Mouse (Mus musculus) liver, adult (tissue): ENCODE results near the gene Mrpl52.

Source experiments
- GATA4 ChIP-seq: IDR thresholded peaks from 2 replicates; pipeline ENCODE4 v1.6.1; 2014; ENCODE audit warnings: mild to moderate bottlenecking, low read length; ENCODE audit not compliant: insufficient replicate concordance

Gene Mrpl52

DNA sequence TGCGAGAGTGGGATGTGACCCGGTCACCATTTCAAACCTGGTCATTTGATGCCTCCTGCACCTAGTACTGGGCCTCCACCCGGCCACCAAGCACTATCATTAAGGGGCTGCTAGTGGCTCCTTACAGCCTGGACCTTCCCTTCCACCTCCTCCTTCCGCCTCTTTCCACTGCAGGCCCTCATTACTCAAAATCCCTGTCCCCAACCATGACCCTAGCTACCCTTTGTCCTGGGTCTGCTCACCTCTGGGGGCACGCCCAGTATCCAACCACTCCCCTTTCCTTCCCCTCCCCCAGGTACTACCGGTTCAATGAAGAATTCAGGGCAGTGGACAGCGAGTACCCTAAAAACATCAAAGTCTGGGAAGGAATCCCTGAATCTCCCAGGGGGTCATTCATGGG lies 12.9 kb downstream of the Mrpl52 start:
- TF ChIP-seq GATA4: no peak

DNA sequence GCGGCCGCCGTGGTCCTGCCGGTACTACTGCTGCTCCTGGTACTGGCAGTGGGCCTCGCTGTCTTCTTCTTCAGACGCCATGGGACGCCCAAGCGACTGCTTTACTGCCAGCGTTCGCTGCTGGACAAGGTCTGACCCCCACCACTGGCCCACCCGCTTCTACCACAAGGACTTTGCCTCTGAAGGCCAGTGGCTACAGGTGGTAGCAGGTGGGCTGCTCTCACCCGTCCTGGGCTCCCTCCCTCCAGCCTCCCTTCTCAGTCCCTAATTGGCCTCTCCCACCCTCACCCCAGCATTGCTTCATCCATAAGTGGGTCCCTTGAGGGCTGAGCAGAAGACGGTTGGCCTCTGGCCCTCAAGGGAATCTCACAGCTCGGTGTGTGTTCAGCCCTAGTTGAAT lies 13.8 kb downstream of the Mrpl52 start:
- no peak for TF ChIP-seq GATA4

DNA sequence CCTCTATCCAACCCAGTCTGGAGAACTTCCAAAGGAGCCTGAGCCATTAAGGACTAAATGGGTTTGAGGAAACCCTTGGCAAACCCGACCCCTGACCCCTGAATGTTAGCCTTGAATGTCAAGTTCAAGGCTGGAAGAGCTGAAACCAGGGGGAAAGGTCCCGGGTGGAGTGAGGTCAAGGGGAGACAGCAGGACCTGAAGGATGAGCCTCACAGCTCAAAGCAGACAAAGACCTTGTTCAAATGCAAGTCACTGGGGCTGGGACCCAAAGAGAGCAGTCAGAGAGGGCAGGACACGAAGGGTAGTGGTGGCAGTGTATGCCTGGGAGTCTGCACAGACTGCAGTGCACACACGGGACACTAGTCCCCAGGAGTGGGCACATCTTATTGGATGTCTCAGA lies 14.7 kb downstream of the Mrpl52 start:
- TF ChIP-seq GATA4: no peak

DNA sequence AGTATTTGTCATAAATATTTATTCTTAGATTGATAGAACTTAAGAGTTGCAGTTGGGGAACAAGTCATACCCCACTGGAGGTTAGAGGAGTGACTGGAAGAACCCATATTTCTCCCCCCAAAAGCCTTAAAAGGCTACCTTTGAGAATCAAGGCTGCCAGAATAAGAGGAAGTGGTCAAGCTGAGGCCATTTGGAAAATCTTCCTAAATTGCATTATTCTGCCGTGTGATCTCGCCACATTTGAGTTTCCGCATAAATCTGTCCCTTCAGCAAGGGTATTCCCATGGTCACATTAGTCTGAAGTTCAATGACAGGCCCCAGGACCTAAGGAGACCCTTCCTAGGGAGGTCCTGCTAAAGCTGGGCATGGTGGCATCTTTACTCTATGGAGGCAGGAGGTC lies 15.8 kb downstream of the Mrpl52 start:
- TF ChIP-seq GATA4: no peak

DNA sequence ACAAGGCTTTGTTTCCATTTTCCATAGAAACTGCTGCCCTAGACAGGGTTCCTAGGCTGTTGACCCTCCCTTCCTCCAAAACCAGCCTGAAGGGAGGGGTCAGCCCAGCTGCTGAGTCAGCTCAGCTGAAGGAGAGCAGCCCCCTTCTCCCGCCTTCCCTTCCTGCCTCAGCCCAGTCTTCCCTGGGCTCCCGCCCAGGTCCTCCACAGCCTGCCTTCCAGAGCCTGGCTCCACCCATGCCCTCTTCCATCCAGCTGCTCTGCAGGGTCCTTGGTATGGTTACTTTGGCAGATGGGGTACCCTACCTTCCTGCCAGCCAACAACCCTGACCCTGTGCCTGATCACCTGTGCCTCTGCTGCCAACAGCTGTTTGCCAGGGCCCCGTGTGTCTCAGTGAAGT lies 16.5 kb downstream of the Mrpl52 start:
- TF ChIP-seq GATA4: no peak

DNA sequence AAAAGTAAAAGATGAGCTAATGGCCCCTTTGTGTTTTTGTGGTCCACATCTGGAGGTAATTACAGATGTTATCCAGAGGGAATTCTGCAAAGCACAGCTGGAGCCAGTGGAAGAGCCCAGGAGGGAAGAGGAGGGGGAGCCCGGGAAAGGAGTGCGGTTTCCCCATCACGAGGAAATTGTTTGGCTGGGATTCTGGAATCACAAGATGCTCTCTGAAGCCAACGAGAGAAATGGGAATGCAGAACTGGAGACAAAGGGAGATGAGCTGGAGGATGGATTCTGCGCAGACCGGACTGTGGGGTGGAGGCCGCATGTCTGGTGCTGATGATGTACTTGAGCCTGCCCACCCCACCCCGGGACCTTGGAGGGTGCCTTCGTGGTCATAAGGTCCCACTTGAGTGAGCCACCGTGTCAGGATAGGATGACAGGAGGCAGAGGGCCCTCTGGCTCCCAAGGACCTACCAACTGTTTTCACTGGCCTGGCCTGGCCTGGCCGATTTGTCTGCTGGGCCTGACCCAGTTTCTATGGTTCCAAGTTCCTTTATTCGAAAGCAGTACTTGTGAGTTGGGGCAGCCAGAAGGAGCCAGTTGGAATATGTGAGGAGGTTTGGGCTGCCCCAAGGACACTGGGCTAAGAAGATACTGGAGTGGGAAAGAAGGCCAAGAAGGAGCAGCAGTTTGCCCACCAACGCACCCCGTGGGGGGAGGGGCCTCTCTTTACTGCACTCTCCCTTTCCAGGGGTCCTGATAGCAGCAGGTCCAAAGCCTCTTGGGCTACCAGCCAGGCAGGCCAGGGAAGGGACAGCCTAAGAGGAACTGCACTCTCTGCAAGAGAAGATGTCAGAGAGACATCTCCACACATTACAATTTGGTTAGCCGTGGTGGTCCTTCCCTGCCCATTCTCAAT lies 17.3 kb downstream of the Mrpl52 start:
- TF ChIP-seq GATA4: no peak

DNA sequence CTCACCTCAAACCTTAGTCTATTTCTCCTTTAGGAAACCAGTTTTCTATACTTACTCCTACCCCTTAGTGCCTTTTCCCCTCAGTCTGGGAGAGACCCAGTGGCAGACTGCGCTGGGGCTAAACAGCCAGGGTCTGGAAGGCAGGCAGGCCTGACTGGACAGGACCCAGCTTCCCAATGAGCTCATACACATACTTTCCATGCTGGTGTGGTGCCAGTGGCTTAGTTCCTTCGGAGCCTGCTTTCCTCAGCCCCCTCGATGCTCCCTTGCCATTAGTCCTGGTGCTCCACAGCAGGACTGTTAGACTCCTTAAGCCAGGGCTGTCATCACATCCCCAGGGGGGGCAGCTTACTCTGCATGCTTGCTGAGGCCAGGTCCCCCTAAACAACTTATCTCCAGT lies 18.8 kb downstream of the Mrpl52 start:
- TF ChIP-seq GATA4: no peak

DNA sequence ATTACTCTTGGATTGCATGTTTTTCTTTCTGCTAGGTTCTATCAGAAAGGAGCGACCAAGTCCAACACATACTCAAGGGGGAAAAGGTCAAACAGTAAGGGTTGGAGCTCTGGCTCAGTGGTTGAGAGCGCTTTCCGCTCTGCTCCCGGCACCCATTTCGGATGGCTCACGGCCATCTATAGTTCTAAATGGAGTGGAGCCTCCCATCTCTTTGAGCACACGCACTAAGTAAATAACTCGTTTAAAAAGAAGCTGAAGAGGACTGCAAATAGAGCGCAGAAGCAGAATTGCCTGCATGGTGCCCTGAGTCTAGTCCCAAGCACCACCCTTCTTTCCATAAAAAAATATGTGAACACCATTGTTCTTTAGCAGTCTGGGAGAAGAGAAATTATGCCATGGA lies 26.9 kb downstream of the Mrpl52 start:
- no peak for TF ChIP-seq GATA4

DNA sequence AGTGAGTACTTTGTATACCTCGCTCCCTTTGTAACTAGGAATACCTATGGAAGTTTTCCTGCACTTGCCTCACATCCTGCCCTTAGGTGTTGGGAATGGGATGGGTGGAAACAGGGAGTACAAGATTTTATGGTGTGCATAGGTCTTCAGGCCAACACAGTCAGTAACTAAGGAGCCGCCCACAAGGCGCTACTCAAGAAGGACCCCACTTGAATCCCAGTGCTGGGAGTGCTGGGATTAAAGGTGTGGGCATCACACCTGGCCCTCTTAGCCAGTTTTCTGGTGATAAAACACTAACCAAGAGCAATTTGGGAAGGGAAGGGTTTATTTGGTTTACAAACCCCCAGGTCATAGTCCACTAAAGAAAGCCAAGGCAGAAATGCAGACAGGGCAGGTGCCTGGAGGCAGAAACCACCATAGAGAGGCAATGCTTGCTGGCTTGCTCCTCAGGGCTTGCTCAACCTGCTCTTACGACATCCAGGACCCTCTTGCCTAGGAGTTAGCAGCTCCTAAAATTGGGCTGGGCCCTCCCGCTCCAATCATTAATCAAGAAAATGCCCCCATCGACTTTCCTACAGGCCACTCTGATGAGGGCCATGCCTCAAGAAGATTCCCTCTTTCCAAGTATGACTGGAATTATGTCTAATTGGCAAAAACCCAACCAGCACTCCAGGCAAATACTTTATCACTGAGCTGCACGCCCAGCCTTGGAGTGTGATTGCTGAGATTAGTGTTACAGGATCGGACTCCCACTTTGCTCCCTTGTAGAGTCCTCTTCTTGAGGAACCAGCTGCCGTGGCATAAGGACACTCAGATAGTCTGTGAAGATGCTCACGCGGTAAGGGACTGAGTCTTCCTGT lies 28.2 kb downstream of the Mrpl52 start:
- TF ChIP-seq GATA4: no peak

DNA sequence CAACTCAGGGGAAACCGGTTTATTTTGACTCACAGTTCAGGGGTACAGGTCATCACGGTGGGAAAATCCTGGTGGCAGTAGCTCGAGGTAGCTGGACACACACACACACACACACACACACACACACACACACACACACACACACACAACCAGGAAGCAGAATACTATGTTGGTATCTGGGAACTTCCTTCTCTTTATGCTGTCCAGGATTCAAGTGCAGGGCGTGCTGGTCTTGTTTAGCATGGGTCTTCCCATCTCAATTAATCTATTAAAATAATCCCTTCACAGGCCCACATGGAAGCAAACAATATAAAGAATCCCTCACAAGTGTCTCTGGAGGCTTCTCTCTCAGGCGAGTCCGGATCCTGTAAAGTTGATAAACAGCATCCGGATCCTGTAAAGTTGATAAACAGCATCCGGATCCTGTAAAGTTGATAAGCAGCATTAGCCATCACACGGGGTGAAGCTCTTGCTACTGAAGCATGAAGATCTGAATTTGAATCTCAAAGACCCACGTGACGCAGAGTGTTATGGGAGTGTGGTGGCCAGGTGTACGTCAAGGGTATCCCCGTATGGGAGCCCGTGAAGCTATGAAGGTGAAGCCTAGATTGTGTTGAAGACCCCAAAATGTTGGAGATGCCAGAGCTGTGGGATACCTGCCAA lies 31.3 kb downstream of the Mrpl52 start:
- TF ChIP-seq GATA4: peak; percentile 52

DNA sequence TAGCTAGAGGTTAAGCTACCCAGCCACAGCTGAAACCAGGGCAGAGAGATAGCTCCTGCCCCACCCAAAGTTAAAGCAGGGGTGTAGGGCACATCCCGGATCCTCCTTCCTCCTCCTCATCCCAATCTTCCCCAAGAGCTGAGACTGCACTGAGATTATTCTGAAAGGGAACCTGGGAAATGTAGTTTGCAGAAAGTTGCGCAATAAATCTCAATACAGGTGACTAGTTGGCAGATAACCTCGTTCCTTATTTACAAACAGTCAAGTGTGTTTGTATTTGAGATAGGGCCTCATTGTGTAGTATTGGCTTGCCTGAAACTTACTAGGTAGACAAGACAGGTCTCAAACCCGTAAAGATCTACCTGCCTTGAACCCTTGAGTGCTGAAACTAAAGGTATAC lies 35.4 kb downstream of the Mrpl52 start:
- no peak for TF ChIP-seq GATA4

DNA sequence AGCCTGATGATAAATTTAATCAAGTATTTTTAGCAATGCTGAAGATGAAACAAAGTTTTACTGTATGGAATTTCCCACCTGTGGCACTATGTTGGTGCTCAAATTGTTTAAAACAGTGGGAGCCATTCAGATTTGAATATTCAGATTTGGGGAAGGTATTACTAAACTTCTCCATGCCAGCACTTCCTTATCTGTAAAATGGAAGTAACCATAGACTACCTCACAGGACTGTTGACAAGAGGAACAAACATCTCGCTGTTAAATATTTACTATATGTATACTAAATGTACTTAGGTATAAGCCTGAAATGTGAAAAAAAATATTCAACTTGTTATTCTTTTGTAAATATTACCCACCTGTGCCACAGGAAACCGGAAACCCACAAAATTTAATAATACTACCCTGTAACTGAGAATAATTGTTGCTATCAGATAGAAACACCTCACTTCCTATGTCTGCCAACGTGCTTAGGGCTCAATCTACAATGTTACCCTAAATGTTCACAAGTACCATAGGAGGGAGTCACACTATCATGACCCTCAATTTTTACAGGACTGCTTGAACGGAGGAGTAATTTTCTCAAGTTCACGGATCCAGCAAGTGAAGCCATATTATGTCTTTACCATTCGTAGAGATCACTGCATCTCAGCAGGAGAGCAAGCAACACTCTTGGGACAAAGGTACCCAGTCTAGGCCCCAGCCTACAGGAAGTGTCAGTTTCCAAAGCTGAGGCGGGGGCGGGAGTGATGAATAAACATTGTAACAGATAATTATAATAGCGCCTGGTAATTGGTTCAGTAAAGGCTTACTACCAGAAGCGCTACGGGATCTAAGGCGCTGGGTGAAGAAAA lies 36.6 kb downstream of the Mrpl52 start:
- TF ChIP-seq GATA4: no peak

DNA sequence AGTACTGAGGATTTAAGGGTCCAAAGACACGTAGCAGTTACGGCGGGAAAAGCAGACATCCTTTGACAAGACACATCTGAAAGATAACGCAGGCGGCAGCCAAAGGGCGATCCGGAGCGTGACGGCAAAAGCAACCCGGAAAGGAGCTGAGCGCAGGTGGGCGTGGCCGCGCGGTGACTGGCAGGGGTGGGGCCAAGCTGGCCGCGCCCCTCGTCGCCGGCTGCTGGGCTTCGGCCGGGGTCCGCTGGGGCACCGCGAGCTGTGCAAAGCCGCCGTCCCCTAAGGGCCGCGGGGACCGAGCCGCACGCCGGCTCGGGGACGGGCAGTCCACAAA lies 37.2 kb downstream of the Mrpl52 start, which contains the start of gene Lrp10:
Gene Lrp10, plus strand, starts transcription at position 179 of the 334 bp plus-strand sequence.
- peak; percentile 84; the same call in 1 of the 2 replicates for TF ChIP-seq GATA4

DNA sequence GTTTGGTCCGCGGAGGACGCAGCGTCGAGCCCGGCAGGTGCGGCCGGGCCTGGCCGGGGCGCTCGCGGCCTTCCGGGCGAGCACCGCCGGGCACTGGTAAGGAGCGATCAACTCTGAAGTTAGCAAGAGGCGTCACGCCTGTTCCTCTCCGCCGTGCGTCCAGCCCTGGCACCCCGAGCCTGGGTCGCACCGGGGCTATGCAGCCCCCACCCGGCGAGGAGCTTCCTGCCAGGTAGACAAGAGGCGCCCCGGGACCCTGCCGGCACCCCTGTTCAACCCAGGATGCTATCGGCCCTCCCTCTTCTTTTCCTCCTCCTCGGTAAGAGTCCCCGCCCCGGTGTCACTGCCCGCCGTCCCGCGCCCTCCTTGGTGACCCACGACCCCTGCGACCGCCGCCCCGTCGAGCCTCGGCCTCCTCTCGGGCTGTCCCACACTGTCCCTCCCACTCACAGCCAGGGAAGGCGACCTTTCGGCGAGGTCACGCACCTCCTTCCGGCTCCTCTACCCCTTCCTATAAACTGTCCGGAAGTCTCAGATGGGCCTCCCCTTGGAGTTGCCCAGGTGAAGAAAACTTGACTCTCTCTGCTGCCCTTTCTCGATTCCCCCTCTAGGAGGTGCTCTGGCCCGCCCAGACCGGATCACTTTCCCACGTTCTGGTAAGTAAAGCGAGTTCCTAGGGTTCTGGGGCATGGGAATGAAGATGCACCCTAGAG lies 37.7 kb downstream of the Mrpl52 start:
- TF ChIP-seq GATA4: no peak

DNA sequence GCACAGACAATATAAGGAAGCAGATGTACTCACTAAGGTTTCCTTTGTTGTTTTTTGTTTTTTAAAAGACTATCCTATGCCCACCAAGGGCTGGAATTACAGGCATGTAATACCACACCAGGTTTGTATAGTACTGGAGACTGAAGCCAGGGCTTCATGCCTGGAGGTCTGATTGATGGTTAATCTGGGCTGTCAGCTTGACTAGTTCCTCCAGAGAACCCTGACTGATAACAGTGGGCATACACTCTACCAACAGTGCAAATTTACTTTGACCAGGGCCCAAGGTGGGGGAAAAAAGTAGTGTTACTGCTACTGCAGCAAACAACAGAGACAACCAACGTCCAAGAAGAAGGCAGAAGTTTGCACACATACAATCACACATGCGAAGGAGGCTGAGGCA lies 44.8 kb downstream of the Mrpl52 start:
- TF ChIP-seq GATA4: no peak

DNA sequence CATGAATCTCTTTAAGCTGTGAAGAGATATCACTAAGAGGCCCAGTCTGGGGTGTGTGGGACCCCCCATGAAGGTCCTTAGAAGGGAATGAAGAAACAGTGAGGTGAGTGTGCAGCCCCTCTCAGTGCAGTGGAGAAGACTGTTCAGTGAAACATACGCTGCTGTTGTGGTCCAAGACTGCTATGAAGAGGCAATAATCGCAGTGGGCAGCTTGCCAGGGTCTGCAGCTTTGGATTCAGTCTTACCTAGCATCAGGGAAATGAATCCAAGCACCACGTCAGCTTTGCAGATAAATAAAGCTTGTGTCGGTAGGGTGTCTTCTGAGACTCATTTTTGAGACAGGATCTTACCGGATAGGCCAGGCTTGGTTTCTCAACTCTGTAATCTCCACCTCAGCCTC lies 46.0 kb downstream of the Mrpl52 start:
- no peak for TF ChIP-seq GATA4
